Mouse (Mus musculus): Measurements from ENCODE around the gene Fhod1.

GRCm38 (mm10) chr8:105323183-105323582 is 24.6 kb downstream of the Fhod1 start:
- TF ChIP-seq CTCF (IDR thresholded peaks at IDR 0.05; ENCODE audit: low read depth) (no peak), EP300 (IDR thresholded peaks at IDR 0.05; ENCODE audit: low read depth) (no peak)
